Mouse (Mus musculus) urinary bladder, postnatal 4 days (tissue): ENCODE results near the gene Fam169a.

Experiments
- DNase-seq, 2 experiments: peaks; one replicate each; pipeline ENCODE4 v3.0.0; 2021 to 2022; ENCODE audit warnings: low spot score in 2 of 2

The Fam169a gene

DNA sequence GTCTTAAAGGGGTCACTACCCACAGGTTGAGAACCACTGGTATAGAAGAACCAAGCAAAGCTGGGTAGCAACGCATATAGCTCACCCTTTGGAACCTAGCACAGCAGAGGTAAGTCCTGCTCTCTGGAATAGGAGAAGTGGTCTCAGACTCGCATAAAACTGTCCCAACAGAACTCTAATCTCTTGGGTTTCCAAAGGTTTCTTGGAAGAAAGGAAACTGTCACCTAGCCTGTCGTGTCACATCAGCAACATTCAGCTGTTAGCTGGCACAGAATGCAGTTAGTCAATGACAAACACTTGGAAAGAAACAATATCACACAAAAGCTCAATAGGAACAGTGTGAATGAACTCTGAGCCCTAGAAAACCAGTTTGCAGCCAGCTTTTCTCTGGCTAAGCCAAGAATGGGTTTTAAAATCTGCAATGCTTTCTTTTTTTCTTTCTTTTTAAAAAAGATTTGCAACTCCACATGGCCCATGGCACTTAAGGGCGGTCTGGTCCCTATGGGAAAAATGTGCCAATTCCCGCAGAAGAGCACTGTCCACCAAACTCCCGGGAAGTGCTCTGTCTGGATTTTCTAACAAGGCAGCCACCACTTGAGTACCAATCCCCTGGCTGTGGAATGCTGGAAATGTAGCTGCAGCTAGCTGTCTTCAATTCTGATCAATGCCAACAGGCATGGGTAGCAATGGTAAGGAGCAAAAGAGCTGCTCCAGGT lies 113.2 kb downstream of the Fam169a start:
- DNase-seq, result no peak
